Mouse (Mus musculus) heart, adult 2 months (tissue): ENCODE results near the gene Cntd1. TPM values are rescaled to one million over a fixed set of nuclear protein-coding genes. Genes with fewer than 3 reads are reported as not detected.

ENCODE experiments used
- DNase-seq, 2 experiments: peaks; one replicate each; pipeline ENCODE4 v3.0.0; 2021
- H3K27ac ChIP-seq: fragments of 200-600 bp; 2 replicates; pipeline ENCODE4 v1.8.1; 2022
- H3K27me3 ChIP-seq: fragments of 200-500 bp; 2 replicates; pipeline ENCODE4 v1.6.1; 2012; ENCODE audit warnings: mild to moderate bottlenecking, low read length, inconsistent platforms, mixed read lengths; ENCODE audit not compliant: control insufficient read depth, insufficient read depth
- H3K36me3 ChIP-seq: fragments of 200-500 bp; 2 replicates; pipeline ENCODE4 v1.6.1; 2012; ENCODE audit warnings: low read length, inconsistent platforms; ENCODE audit not compliant: control insufficient read depth, insufficient read depth
- H3K4me1 ChIP-seq: fragments of 200-500 bp; 2 replicates; pipeline ENCODE4 v1.6.1; 2011; ENCODE audit warnings: low read length; ENCODE audit not compliant: control insufficient read depth, insufficient read depth
- H3K4me3 ChIP-seq: fragments of 200-600 bp; 2 replicates; pipeline ENCODE4 v1.8.1; 2022
- H3K79me2 ChIP-seq: fragments of 200-500 bp; replicated peaks from 2 replicates; pipeline ENCODE4 v1.6.1; 2012; ENCODE audit warnings: mild to moderate bottlenecking, inconsistent platforms, low read length, moderate library complexity, mixed read lengths; ENCODE audit not compliant: control insufficient read depth, insufficient read depth
- H3K9ac ChIP-seq: fragments of 200-500 bp; 2 replicates; pipeline ENCODE4 v1.6.1; 2012; ENCODE audit warnings: low read depth, mild to moderate bottlenecking, control low read depth, inconsistent platforms, low read length, mixed read lengths
- CTCF ChIP-seq: fragments of 200-600 bp; IDR thresholded peaks from 2 replicates; pipeline ENCODE4 v1.8.1; 2022; ENCODE audit warnings: antibody characterized with exemption, mild to moderate bottlenecking, moderate library complexity
- EP300 ChIP-seq: fragments of 200-500 bp; IDR thresholded peaks from 2 replicates; pipeline ENCODE4 v1.6.1; 2011; ENCODE audit warnings: low read depth, low read length, control low read depth; ENCODE audit not compliant: insufficient read depth
- POLR2A ChIP-seq: fragments of 200-500 bp; IDR thresholded peaks from 2 replicates; pipeline ENCODE4 v1.6.1; 2011; ENCODE audit warnings: mild to moderate bottlenecking, low read depth, low read length, control low read depth; ENCODE audit not compliant: insufficient read depth
- WGBS: fragments of 180-500 bp; shearing (Covaris S2); methylation state at CpG from one replicate; pipeline ENCODE4 v1.1.7; 2018; 5-methylcytosine and 5-hydroxymethylcytosine counted together
- intact Hi-C: fragments of 180-260 bp; cut with DNase I; formaldehyde crosslinking; loops from one replicate; pipeline ENCODE4 v1.15.1; 2025
- long read RNA-seq: library from polyadenylated mRNA; stranded (forward); transcript quantifications from one replicate; pipeline ENCODE4 v2.0.0, GENCODE M21; 2021
- polyA plus RNA-seq: library from polyadenylated mRNA; depleted of rRNA; stranded (reverse); fragments of >200 nt; gene quantifications from 2 replicates; pipeline ENCODE4 v1.2.3, GENCODE M21; 2012; rRNA removed
- total RNA-seq, 2 experiments: library from RNA; stranded (reverse); gene quantifications; 2 replicates each; pipeline ENCODE4 v1.2.3; 2021

Cntd1 gene
- total RNA-seq, result under 1 TPM; 0.23 to 0.36 TPM
- 0.06 and 0.12 TPM in 2 replicates for polyA plus RNA-seq
- long read RNA-seq, result 0 reads

- peak within 1 kb of the TSS; percentile 71 for H3K9ac ChIP-seq
- H3K79me2 ChIP-seq, result no peaks in the 10 kb centered on the region
- 8% methylated on average over 45 of the region's 45 CpGs for WGBS
- peak; percentile 83 to 89 for DNase-seq
- intact Hi-C loops, result loop anchor here (2.0 kb wide), 1 partner anchor 26 kb away; the partner anchor contains the start of gene Vps25
- peak within 1 kb of the TSS; percentile 87 for H3K27ac ChIP-seq
- no peaks in the 10 kb centered on the region for H3K27me3 ChIP-seq
- TF ChIP-seq POLR2A (peak; percentile 90), EP300 (no peak), CTCF (peak; percentile 39)
- H3K4me3 ChIP-seq, result peak within 1 kb of the TSS; percentile 93
- H3K4me1 ChIP-seq, result peaks cover 7% of the 10 kb centered on the region
- H3K36me3 ChIP-seq, result no peaks in the 10 kb centered on the region; the same call in 1 of the 2 replicates
Observed at GRCm38 (mm10) chr11:101278223-101279192, at the start of gene Cntd1, which contains the start of gene Coa3. Gene Cntd1 (plus strand): TSS chr11:101279012. Gene Coa3 (minus strand): TSS chr11:101279114.

DNA sequence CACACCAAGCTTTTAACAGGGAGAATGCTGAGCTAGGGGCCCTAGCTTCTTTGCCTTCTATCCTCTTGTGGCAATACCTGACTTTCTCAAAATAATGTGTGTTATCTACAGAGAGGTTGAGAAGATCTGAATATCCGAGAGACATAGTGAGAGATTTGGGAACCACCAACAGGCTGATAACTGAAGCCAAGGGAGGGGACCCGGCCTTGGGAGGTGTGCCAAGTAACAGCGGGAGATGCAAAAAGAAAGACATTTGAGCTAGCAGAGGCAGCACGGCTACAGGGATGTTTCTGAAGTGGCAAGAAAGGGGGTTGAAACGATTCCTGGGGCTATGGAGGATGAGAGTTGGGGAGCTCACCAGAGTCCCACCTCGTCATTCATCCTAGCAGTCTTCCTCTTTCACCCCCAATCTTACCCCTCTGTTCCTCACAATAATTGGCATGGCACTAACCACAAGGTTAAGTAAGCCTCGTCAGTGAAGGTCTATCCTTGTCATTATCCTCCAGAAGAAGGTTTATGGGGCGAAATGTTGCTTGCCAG, 49.4 kb upstream of the Cntd1 start:
- no peak overlapping the region; the same call in 1 of the 2 replicates for H3K4me3 ChIP-seq
- no peak for TF ChIP-seq CTCF
- no peak for TF ChIP-seq EP300
- TF ChIP-seq POLR2A, result no peak
- DNase-seq, result peak; percentile 46 to 53
- H3K79me2 ChIP-seq, result peaks cover 2% of the 10 kb centered on the region; the same call in 1 of the 2 replicates
- H3K9ac ChIP-seq, result 0 out of 2 replicates have a peak overlapping the region, but pooled peaks have one; percentile 4
- 21% methylated on average over 8 of the region's 8 CpGs for WGBS
- intact Hi-C loops, result no loop called here
- H3K36me3 ChIP-seq, result peaks cover 7% of the 10 kb centered on the region
- peak overlapping the region; percentile 98 for H3K27ac ChIP-seq
- no peaks in the 10 kb centered on the region for H3K27me3 ChIP-seq
- H3K4me1 ChIP-seq, result peaks cover 18% of the 10 kb centered on the region

DNA sequence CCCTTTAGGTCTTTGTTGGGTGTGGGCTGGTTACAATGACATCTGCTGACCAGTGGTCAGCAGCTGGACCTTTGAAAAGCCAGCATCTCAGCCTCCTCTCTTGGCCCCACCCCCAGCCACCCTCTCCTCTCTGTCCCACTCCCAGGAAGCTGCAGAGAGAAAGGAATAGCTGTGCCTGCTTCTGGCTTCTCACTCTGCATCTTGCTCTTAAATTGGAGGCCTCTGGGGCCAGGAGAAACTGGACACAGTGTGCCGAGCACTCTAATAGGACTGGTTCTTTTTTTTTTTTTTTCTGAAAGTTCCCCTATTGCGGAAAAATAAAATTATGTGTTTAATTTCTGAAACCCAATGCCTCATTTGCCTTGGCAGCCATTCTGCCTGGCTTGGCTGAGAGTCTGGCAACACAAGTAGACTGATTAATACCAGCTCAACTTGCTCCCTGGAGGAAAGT, 48.7 kb upstream of the Cntd1 start:
- 0 out of 2 replicates have a peak overlapping the region, but pooled peaks have one; percentile 16 for H3K9ac ChIP-seq
- H3K36me3 ChIP-seq, result peaks cover 2% of the 10 kb centered on the region; the same call in 1 of the 2 replicates
- intact Hi-C loops, result no loop called here
- TF ChIP-seq POLR2A, result no peak
- H3K4me3 ChIP-seq, result 0 out of 2 replicates have a peak overlapping the region, but pooled peaks have one; percentile 15
- 20% methylated on average over 2 of the region's 2 CpGs for WGBS
- peak overlapping the region; percentile 98 for H3K27ac ChIP-seq
- H3K4me1 ChIP-seq, result peaks cover 16% of the 10 kb centered on the region
- peaks cover 2% of the 10 kb centered on the region; the same call in 1 of the 2 replicates for H3K79me2 ChIP-seq
- DNase-seq, result peak; percentile 68 to 80
- no peaks in the 10 kb centered on the region for H3K27me3 ChIP-seq

- 26% methylated on average over 5 of the region's 5 CpGs for WGBS
- H3K27me3 ChIP-seq, result no peaks in the 10 kb centered on the region
- peaks cover 14% of the 10 kb centered on the region; the same call in 1 of the 2 replicates for H3K4me1 ChIP-seq
- no peaks in the 10 kb centered on the region for H3K79me2 ChIP-seq
- no peak for TF ChIP-seq POLR2A
- no peak for TF ChIP-seq CTCF
- TF ChIP-seq EP300, result no peak
- H3K36me3 ChIP-seq, result no peaks in the 10 kb centered on the region; the same call in 1 of the 2 replicates
- DNase-seq, result no peak
- H3K9ac ChIP-seq, result peak overlapping the region; percentile 66
- peak overlapping the region; percentile 98 for H3K27ac ChIP-seq
- H3K4me3 ChIP-seq, result peak overlapping the region; percentile 52; the same call in 1 of the 2 replicates
- intact Hi-C loops, result no loop called here
Observed at GRCm38 (mm10) chr11:101230526-101230925, 48.3 kb upstream of the Cntd1 start.

- H3K9ac ChIP-seq, result peak overlapping the region; percentile 66
- no peaks in the 10 kb centered on the region for H3K79me2 ChIP-seq
- H3K27ac ChIP-seq, result peak overlapping the region; percentile 98
- intact Hi-C loops, result loop anchor here (1.0 kb wide), 1 partner anchor 17 kb away; no protein-coding TSS in a partner anchor
- peak; percentile 84 to 90 for DNase-seq
- H3K27me3 ChIP-seq, result no peaks in the 10 kb centered on the region
- no peaks in the 10 kb centered on the region; the same call in 1 of the 2 replicates for H3K36me3 ChIP-seq
- 8% methylated on average over 18 of the region's 18 CpGs for WGBS
- H3K4me3 ChIP-seq, result peak overlapping the region; percentile 52
- peaks cover 14% of the 10 kb centered on the region; the same call in 1 of the 2 replicates for H3K4me1 ChIP-seq
- peak; percentile 90 for TF ChIP-seq POLR2A
- TF ChIP-seq EP300, result peak; percentile 98
- TF ChIP-seq CTCF, result peak; percentile 18; the same call in 1 of the 2 replicates
Observed at GRCm38 (mm10) chr11:101230991-101231871, 47.6 kb upstream of the Cntd1 start.
